Mouse (Mus musculus): ENCODE data around the gene Ppp1r36.
"Not testable (repeated sequence)": the region's sequence is repeated elsewhere in the genome, so short reads cannot be mapped to it uniquely, and the experiment has no call there.

Ppp1r36 gene

DNA sequence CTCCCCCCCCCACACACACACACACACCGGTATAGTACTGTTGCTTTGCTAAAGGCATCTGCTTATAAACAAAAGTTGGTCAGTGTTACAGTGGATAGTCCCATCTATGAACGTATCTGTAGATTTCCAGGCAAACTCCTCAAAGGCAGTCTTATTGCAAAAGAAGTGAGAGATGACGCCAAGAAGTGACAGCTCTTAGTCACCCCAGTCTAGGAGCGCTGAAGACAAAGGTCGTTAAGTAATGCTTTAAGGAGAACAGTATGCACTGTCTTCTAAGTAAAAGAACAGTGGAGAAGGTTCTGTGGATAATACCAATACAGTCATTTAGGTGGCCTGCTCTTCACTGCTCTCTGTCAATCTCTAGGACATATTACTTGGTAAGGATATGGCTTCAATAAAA, 24.4 kb upstream of the Ppp1r36 start:
- intact Hi-C loops (cut with DNase I), result no loop called here

GRCm38 (mm10) chr12:76397281-76397680, 20.1 kb upstream of the Ppp1r36 start:
- intact Hi-C loops (cut with DNase I), result no loop called here

DNA sequence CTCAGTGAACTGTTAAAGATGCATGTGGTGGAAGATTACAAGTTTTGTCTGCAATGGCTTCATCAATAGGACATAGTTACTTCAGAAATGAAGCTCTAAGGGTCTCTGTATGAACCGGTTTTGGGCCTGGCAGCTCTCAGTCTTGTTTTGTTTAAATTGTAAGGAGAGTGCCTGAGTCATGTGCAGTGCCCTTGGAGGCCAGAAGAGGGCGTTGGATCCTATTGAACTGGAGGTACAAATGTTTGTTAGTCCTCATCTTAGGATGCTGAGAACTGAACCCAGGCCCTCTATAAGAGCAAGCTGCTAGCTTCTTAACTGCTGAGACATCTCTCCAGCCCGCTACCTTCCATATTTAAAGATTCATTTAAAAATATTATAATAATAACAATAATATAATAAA, 15.7 kb upstream of the Ppp1r36 start:
- intact Hi-C loops (cut with DNase I), result loop anchor here (5.0 kb wide), 1 partner anchor 71 kb away; no protein-coding TSS in a partner anchor

DNA sequence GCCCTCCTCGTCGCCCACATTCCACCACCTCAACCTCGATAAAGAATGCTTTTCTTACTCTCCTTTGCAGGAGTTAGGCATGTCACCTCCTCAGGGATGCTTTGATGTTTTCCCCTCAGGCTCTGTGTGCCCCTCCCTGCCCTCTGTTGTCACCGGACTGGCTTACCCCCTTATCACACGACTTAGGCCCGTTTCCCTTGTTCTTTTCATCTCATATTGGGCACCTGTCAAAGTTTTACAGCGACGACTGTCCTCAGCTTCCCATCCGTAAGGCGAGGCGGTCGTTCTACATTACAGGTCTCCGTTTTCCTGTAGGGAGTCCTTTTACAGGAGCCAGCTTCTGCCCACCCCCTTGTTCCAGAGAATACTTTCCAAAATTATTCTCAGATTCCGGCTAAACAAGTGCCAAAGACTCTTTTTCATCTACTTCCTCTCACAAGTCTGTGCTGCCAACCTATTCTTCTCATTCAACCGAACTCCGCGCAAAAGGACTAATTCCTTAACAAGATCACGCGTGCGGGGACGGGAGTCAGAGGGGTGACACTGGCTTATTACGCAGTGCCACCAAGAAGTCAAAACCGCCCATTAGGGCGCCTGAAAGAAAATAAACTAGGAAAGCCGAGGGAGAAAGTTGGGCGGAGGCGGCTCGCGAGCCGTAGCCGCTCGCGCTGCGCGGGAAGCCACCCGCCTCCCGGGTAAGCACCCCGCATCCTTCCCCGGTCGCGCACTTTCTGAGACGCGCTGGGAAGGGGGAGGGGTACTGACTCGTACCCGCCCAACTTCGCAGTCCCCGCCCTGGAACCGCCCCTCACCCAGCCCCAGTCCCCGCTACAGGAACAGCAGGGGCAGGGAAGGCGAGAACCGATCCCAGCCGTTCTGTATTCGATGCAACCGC, 14.1 kb upstream of the Ppp1r36 start:
- intact Hi-C loops (cut with DNase I), result loop anchor here (5.0 kb wide), 1 partner anchor 69 kb away; no protein-coding TSS in a partner anchor

GRCm38 (mm10) chr12:76403886-76404537, 13.3 kb upstream of the Ppp1r36 start, which contains the start of gene Hspa2:
Gene Hspa2, plus strand, starts transcription at chr12:76404176.
- intact Hi-C loops (cut with DNase I), result loop anchor here (2.0 to 5.0 kb wide), 2 partner anchors 33 to 68 kb away; partner anchors contain the start of gene Zbtb1

DNA sequence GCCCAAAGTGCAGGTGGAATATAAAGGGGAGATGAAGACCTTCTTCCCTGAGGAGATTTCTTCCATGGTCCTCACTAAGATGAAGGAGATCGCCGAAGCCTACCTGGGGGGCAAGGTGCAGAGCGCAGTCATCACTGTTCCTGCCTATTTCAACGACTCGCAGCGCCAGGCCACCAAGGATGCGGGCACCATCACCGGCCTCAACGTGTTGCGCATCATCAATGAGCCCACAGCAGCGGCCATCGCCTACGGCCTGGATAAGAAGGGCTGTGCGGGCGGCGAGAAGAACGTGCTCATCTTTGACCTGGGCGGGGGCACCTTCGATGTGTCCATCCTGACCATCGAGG, 12.5 kb upstream of the Ppp1r36 start:
- intact Hi-C loops (cut with DNase I), result loop anchor here (2.0 to 5.0 kb wide), 2 partner anchors 34 to 67 kb away; partner anchors contain the start of gene Zbtb1

- intact Hi-C loops (cut with DNase I), result loop anchor here (2.0 kb wide), 1 partner anchor 35 kb away; the partner anchor contains the start of gene Zbtb1
Observed at GRCm38 (mm10) chr12:76405183-76405970, 12.0 kb upstream of the Ppp1r36 start.

- intact Hi-C loops (cut with DNase I), result loop anchor here (2.0 kb wide), 1 partner anchor 35 kb away; the partner anchor contains the start of gene Zbtb1
Observed at GRCm38 (mm10) chr12:76405971-76406370, 11.4 kb upstream of the Ppp1r36 start.

- intact Hi-C loops (cut with DNase I), result no loop called here
Observed at GRCm38 (mm10) chr12:76407184-76407583, 10.2 kb upstream of the Ppp1r36 start.

GRCm38 (mm10) chr12:76409166-76409565, 8.2 kb upstream of the Ppp1r36 start:
- intact Hi-C loops (cut with DNase I), result no loop called here

- intact Hi-C loops (cut with DNase I), result no loop called here
Observed at GRCm38 (mm10) chr12:76415383-76416010, 1.8 kb upstream of the Ppp1r36 start.

GRCm38 (mm10) chr12:76418346-76418745, 1.0 kb downstream of the Ppp1r36 start:
- intact Hi-C loops (cut with DNase I), result no loop called here

- intact Hi-C loops (cut with DNase I), result no loop called here
Observed at GRCm38 (mm10) chr12:76425256-76425655, 7.9 kb downstream of the Ppp1r36 start.

DNA sequence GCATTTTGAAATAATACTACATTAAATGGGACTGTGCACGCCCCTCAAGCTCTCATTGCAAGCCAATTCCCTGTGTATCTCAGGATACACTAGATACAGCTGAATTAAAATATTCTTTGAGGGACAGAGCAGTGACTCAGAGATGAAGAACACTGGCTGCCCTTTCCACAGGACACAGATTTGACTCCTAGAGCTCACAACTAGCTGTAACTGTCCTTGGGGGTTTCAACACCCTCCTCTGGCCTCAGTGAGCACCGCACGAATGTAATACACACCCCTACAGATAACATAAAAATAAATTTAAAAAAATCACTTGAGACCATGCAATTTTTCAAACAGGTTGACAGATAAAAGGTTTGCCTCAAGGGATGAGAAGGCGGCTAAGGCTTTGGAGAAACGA, 10.2 kb downstream of the Ppp1r36 start:
- intact Hi-C loops (cut with DNase I), result no loop called here

GRCm38 (mm10) chr12:76430879-76431406, 13.6 kb downstream of the Ppp1r36 start:
- intact Hi-C loops (cut with DNase I), result no loop called here

- intact Hi-C loops (cut with DNase I), result no loop called here
Observed at GRCm38 (mm10) chr12:76431431-76431830, 14.1 kb downstream of the Ppp1r36 start.

DNA sequence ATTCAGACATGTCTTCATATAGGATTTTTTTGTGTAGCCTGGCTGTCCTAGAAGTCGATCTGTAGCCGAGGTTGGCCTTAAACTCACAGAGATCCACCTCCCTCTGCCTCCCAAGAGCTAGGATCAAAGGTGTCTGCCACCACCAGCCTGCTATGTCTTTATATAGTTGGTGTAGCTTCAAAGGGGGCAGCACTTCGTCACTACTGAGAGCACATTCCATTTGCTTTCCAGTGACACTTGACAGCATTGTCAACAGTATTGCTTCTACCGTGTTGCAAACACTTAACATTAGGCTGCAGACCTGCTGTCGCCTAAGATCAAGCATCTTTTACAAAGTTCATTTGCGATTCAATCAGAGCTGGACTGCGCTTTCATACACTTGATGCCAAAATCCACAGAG, 16.8 kb downstream of the Ppp1r36 start:
- intact Hi-C loops (cut with DNase I), result no loop called here

- intact Hi-C loops (cut with DNase I), result no loop called here
Observed at GRCm38 (mm10) chr12:76435084-76435483, 17.7 kb downstream of the Ppp1r36 start.

GRCm38 (mm10) chr12:76435549-76435948, 18.2 kb downstream of the Ppp1r36 start:
- intact Hi-C loops (cut with DNase I), result no loop called here

- intact Hi-C loops (cut with DNase I), result not testable (repeated sequence)
Observed at GRCm38 (mm10) chr12:76443488-76443887, 26.1 kb downstream of the Ppp1r36 start.

- intact Hi-C loops (cut with DNase I), result no loop called here
Observed at GRCm38 (mm10) chr12:76444359-76444772, 27.0 kb downstream of the Ppp1r36 start.

Data from adrenal gland (tissue).